In the genomic region with DNA sequence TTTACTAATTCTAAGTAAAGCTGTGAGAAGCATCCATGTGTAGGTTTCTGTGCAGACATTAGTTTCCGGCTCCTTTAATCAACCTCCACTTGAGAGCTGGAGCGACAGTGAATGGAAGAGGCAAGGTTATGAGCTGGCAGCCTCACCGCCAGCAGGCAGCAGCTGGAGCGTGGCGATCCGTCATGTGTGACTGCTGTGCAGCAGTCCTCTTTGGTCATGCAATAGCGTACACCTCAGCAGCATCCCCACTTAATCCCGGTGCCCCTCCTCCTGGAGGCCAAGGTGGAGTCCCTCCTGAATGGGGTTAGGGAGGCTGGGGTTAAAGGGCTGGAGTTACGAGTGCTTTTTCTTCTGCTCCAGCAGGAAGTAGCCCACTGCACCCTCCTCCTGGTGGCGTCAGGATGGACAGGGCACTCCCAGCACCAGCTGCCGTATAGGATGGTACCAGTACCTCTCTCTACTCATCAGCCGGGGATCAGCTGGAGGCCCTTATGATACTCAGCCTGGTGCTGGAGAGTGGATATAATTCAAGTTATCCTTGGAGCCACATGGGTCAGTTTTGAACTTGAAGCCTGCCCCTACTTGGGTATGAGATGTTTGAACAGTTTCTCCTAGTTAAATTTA, we compare ENCODE assay signal across 13 mouse cellular contexts. TPM values are rescaled to one million over a fixed set of nuclear protein-coding genes. Genes with fewer than 3 reads are reported as not detected.
DNase-seq lines count a peak whose midpoint lies in the region; ATAC-seq lines count a peak whose summit lies in the region.
"Had no signal": no experiment of that assay in that cellular context is flagged by ENCODE, and none has a peak within 500 bp of the region (broad histone marks: within the 10 kb centered on the region; RNA-seq: fewer than 3 reads in every experiment).

No protein-coding gene starts in this region.

- no peak overlapping the region for H3K4me3 ChIP-seq in limb, embryonic 13.5 days
- no peak overlapping the region for H3K4me3 ChIP-seq in limb, embryonic 10.5 days
- no peak overlapping the region for H3K4me3 ChIP-seq in hindbrain, embryonic 10.5 days
- H3K4me3 ChIP-seq in midbrain, embryonic 16.5 days (ENCODE audit: low read depth, low read length): no peak overlapping the region
- H3K4me3 ChIP-seq: liver, embryonic 12.5 days had no signal

- no peaks in the 10 kb centered on the region for H3K9me3 ChIP-seq in limb, embryonic 13.5 days
- no peaks in the 10 kb centered on the region for H3K9me3 ChIP-seq in limb, embryonic 10.5 days (replicated peaks)
- no peaks in the 10 kb centered on the region for H3K9me3 ChIP-seq in hindbrain, embryonic 10.5 days
- no peaks in the 10 kb centered on the region for H3K9me3 ChIP-seq in midbrain, embryonic 16.5 days (replicated peaks; ENCODE audit: control insufficient read depth, low read length, poor library complexity, severe bottlenecking)
- H3K9me3 ChIP-seq: G1E; liver, embryonic 12.5 days had no signal

- DNase-seq in limb, embryonic 10.5 days (ENCODE audit: low spot score): no peak
- no peak for DNase-seq in hindbrain, embryonic 10.5 days (ENCODE audit: low spot score)
- DNase-seq in kidney, adult 9 months: peak; percentile 37
- no peak for DNase-seq in right cerebral cortex, postnatal 14 days
- no peak for DNase-seq in thymus, postnatal 36 days
- no peak for DNase-seq in gastrocnemius, postnatal 4 days (ENCODE audit: low spot score in 2 of 2)
- DNase-seq: cerebellum, adult 2 months; embryo, embryonic 11 days had no signal

- H3K27ac ChIP-seq in limb, embryonic 13.5 days: no peak overlapping the region
- no peak overlapping the region for H3K27ac ChIP-seq in limb, embryonic 10.5 days
- H3K27ac ChIP-seq in hindbrain, embryonic 10.5 days: peak overlapping the region; percentile 23; the same call in 1 of the 2 replicates
- H3K27ac ChIP-seq in midbrain, embryonic 16.5 days (ENCODE audit: low read length): no peak overlapping the region
- H3K27ac ChIP-seq: liver, embryonic 12.5 days; macrophage had no signal

- H3K27me3 ChIP-seq in limb, embryonic 13.5 days: no peaks in the 10 kb centered on the region
- H3K27me3 ChIP-seq in limb, embryonic 10.5 days (ENCODE audit: low read depth, poor library complexity, severe bottlenecking): no peaks in the 10 kb centered on the region
- no peaks in the 10 kb centered on the region for H3K27me3 ChIP-seq in hindbrain, embryonic 10.5 days (ENCODE audit: insufficient read depth, poor library complexity, severe bottlenecking)
- no peaks in the 10 kb centered on the region for H3K27me3 ChIP-seq in midbrain, embryonic 16.5 days (ENCODE audit: control insufficient read depth, insufficient read depth, low read depth, low read length)

- H3K4me2 ChIP-seq in limb, embryonic 13.5 days (replicated peaks): no peak overlapping the region
- H3K4me2 ChIP-seq in midbrain, embryonic 16.5 days (ENCODE audit: low read length): no peak overlapping the region
- H3K4me2 ChIP-seq: liver, embryonic 12.5 days had no signal

- no peak overlapping the region for H3K9ac ChIP-seq in limb, embryonic 13.5 days
- no peak overlapping the region for H3K9ac ChIP-seq in midbrain, embryonic 16.5 days (ENCODE audit: low read depth, low read length)
- H3K9ac ChIP-seq: liver, embryonic 12.5 days had no signal

- no peaks in the 10 kb centered on the region for H3K4me1 ChIP-seq in limb, embryonic 13.5 days
- peaks cover 3% of the 10 kb centered on the region; the same call in 1 of the 2 replicates for H3K4me1 ChIP-seq in limb, embryonic 10.5 days
- H3K4me1 ChIP-seq in hindbrain, embryonic 10.5 days (replicated peaks): peaks cover 7% of the 10 kb centered on the region; the same call in 1 of the 2 replicates
- H3K4me1 ChIP-seq in midbrain, embryonic 16.5 days (ENCODE audit: control insufficient read depth, insufficient read depth, low read length): no peaks in the 10 kb centered on the region
- H3K4me1 ChIP-seq: liver, embryonic 12.5 days had no signal

- H3K36me3 ChIP-seq in limb, embryonic 13.5 days: no peaks in the 10 kb centered on the region
- no peaks in the 10 kb centered on the region for H3K36me3 ChIP-seq in limb, embryonic 10.5 days
- no peaks in the 10 kb centered on the region for H3K36me3 ChIP-seq in hindbrain, embryonic 10.5 days
- no peaks in the 10 kb centered on the region for H3K36me3 ChIP-seq in midbrain, embryonic 16.5 days (ENCODE audit: control insufficient read depth, insufficient read depth, low read length)
- H3K36me3 ChIP-seq: G1E; liver, embryonic 12.5 days had no signal

- peak; percentile 40; the same call in 1 of the 2 replicates for ATAC-seq in limb, embryonic 13.5 days (ENCODE audit: low FRiP score, low read depth)
- ATAC-seq in midbrain, embryonic 16.5 days: 0 out of 2 replicates have a peak, but pooled peaks have one; percentile 32
- ATAC-seq: liver, embryonic 12.5 days had no signal

- 66% methylated on average over 12 of the region's 12 CpGs for WGBS in limb, embryonic 13.5 days
- WGBS in limb, embryonic 10.5 days: 76% methylated on average over 12 of the region's 12 CpGs
- WGBS in hindbrain, embryonic 10.5 days: 59% methylated on average over 12 of the region's 12 CpGs
- WGBS in midbrain, embryonic 16.5 days: 42% methylated on average over 12 of the region's 12 CpGs

RNA-seq across cellular contexts. Expression of a gene that starts 20.1 kb away (rescaled TPM):
- polyA plus RNA-seq in limb, embryonic 13.5 days (2015; fragmentation: Nextera tagmentation; extraction: Ambion mirVana): 1.9 and 2.1 TPM in 2 replicates
- polyA plus RNA-seq in limb, embryonic 10.5 days (2016; fragmentation: Nextera tagmentation; extraction: Ambion mirVana): 1.2 and 1.3 TPM in 2 replicates
- polyA plus RNA-seq in hindbrain, embryonic 10.5 days (2016; fragmentation: Nextera tagmentation; extraction: Ambion mirVana): 1.4 and 1.6 TPM in 2 replicates
- polyA plus RNA-seq in midbrain, embryonic 16.5 days (2015; fragmentation: Nextera tagmentation; extraction: Ambion mirVana): 3.4 and 4.0 TPM in 2 replicates
- 1 to 10 TPM; 6.4 to 7.9 TPM for total RNA-seq in gastrocnemius, postnatal 4 days (2021)

RNA-seq across cellular contexts. Expression of a gene that starts 54.4 kb away (rescaled TPM):
- polyA plus RNA-seq in limb, embryonic 13.5 days (2015; fragmentation: Nextera tagmentation; extraction: Ambion mirVana): 3.5 and 3.7 TPM in 2 replicates
- polyA plus RNA-seq in limb, embryonic 10.5 days (2016; fragmentation: Nextera tagmentation; extraction: Ambion mirVana): 1.3 TPM in 2 replicates
- 1.0 and 1.5 TPM in 2 replicates for polyA plus RNA-seq in hindbrain, embryonic 10.5 days (2016; fragmentation: Nextera tagmentation; extraction: Ambion mirVana)
- 0.73 and 0.77 TPM in 2 replicates for polyA plus RNA-seq in midbrain, embryonic 16.5 days (2015; fragmentation: Nextera tagmentation; extraction: Ambion mirVana)
- 1 to 10 TPM; 7.5 to 7.6 TPM for total RNA-seq in gastrocnemius, postnatal 4 days (2021)
